Comparison of ENCODE assay signal across 19 mouse cellular contexts in genomic region chr8:59499618-59500017, GRCm38 (mm10).
"Had no signal": no experiment of that assay in that cellular context is flagged by ENCODE, and none has a peak within 500 bp of the region (broad histone marks: within the 10 kb centered on the region; RNA-seq: fewer than 3 reads in every experiment).

No protein-coding gene starts in this region.

- H3K4me2 ChIP-seq: limb, embryonic 12.5 days; limb, embryonic 15.5 days; liver, embryonic 11.5 days; midbrain, embryonic 11.5 days had no signal

- H3K9me3 ChIP-seq: limb, embryonic 12.5 days; limb, embryonic 15.5 days had no signal

- H3K27ac ChIP-seq: left cerebral cortex, adult 2 months; limb, embryonic 12.5 days; limb, embryonic 15.5 days; liver, embryonic 14.5 days; stomach, postnatal 0 days had no signal

- H3K4me3 ChIP-seq: left cerebral cortex, adult 2 months; limb, embryonic 12.5 days; limb, embryonic 15.5 days had no signal

- ATAC-seq: intestine, embryonic 16.5 days had no signal

- H3K36me3 ChIP-seq: limb, embryonic 12.5 days; limb, embryonic 15.5 days had no signal

- H3K27me3 ChIP-seq: limb, embryonic 12.5 days; limb, embryonic 15.5 days had no signal

- H3K9ac ChIP-seq: limb, embryonic 12.5 days; limb, embryonic 15.5 days; liver, embryonic 14.5 days had no signal

- DNase-seq: kidney, adult 18-20 months; kidney, adult 9 months; kidney, postnatal 14 days; kidney, postnatal 4 days; left cerebral cortex, postnatal 4 days; lung, adult 2 months; lung, postnatal 14 days; lung, postnatal 4 days; midbrain, embryonic 14.5 days; right cerebral cortex, postnatal 4 days; thymus, postnatal 25 days had no signal

- H3K4me1 ChIP-seq: limb, embryonic 12.5 days; limb, embryonic 15.5 days had no signal
